Mouse (Mus musculus) forebrain, embryonic 14.5 days (tissue): ENCODE measurements around the gene Gm43738. TPM values are rescaled to one million over a fixed set of nuclear protein-coding genes. Genes with fewer than 3 reads are reported as not detected.

Experiments
- ATAC-seq: fragments of 200-750 bp; cut with Nextera tagmentation; 2 replicates; pipeline ENCODE4 v1.8.0; 2017; ENCODE audit warnings: mild to moderate bottlenecking, moderate library complexity
- DNase-seq: peaks from one replicate; pipeline ENCODE4 v3.0.0-alpha.2; 2015; ENCODE audit warnings: low spot score
- H3K27ac ChIP-seq: fragments of 300-500 bp; sonication (generic); 2 replicates; pipeline ENCODE4 v1.5.1; 2014; ENCODE audit warnings: low read depth, mild to moderate bottlenecking, control low read depth, low read length, moderate library complexity
- H3K27me3 ChIP-seq: fragments of 300-500 bp; sonication (generic); replicated peaks from 2 replicates; pipeline ENCODE4 v1.6.1; 2014; ENCODE audit warnings: low read length, control low read depth, mixed read lengths; ENCODE audit not compliant: control insufficient read depth, insufficient read depth
- H3K36me3 ChIP-seq: fragments of 300-500 bp; sonication (generic); 2 replicates; pipeline ENCODE4 v1.6.1; 2014; ENCODE audit warnings: low read length, control low read depth; ENCODE audit not compliant: control insufficient read depth, insufficient read depth
- H3K4me1 ChIP-seq: fragments of 300-500 bp; sonication (generic); 2 replicates; pipeline ENCODE4 v1.6.1; 2014; ENCODE audit warnings: antibody characterized with exemption, low read length, control low read depth; ENCODE audit not compliant: control insufficient read depth, insufficient read depth
- H3K4me2 ChIP-seq: fragments of 300-500 bp; sonication (generic); 2 replicates; pipeline ENCODE4 v1.6.1; 2014; ENCODE audit warnings: mild to moderate bottlenecking, control low read depth, low read length
- H3K4me3 ChIP-seq: fragments of 300-500 bp; sonication (generic); 2 replicates; pipeline ENCODE4 v1.5.1; 2014; ENCODE audit warnings: low read depth, low read length, control low read depth
- H3K9ac ChIP-seq: fragments of 300-500 bp; sonication (generic); 2 replicates; pipeline ENCODE4 v1.6.1; 2014; ENCODE audit warnings: mild to moderate bottlenecking, low read length, control low read depth, moderate library complexity
- H3K9me3 ChIP-seq: fragments of 300-500 bp; sonication (generic); replicated peaks from 2 replicates; pipeline ENCODE4 v1.6.1; 2016; ENCODE audit warnings: low read length, control low read depth, mixed read lengths; ENCODE audit not compliant: control insufficient read depth
- WGBS: fragments of 180-500 bp; shearing (Covaris S2); extraction: QIAGEN DNeasy Blood & Tissue Kit; methylation state at CpG from one replicate; pipeline ENCODE4 v1.1.7; 2014; 5-methylcytosine and 5-hydroxymethylcytosine counted together
- polyA plus RNA-seq: library from polyadenylated mRNA; unstranded; fragments of >200 nt; fragmentation: Nextera tagmentation; extraction: Ambion mirVana; gene quantifications from 2 replicates; pipeline ENCODE4 v1.2.1, GENCODE M21; 2014

Gm43738 gene
- polyA plus RNA-seq, 1 experiment from 2014 or later, result not detected

DNA sequence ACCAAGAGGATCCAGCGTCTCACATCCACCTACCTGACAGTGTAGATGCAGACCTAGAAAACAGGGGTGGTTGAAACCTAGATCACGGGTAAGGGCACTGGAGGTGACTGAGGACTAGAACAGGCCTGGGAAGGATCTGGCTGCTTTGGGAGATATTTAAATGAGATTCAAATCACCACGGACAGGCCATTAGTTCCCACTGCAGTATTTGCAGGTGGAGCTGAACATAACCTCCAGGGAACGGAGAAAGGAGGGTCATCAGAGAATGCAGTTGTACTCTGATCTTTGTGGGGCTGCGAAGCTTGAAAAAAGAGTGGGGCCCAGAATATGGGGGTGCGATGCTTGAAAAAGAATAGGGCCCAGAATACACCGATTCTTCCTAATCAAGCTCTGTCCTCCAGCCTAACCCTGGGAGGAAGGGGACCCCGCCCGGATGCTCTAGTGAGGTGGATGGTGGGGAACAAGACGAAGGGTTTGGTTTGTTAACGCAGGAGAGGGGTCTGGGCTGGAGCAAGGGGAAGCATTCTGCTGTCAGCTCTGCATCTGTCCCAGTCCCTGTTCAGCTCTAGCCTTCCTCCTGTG, 8.3 kb downstream of the Gm43738 start:
- H3K27me3 ChIP-seq, result 0 out of 2 replicates have a peak, but pooled peaks cover 9% of the 10 kb centered on the region
- peak overlapping the region; percentile 72 for H3K27ac ChIP-seq
- DNase-seq (peak; percentile 7), ATAC-seq (peak; percentile 21)
- H3K4me3 ChIP-seq, result peak overlapping the region; percentile 69
- H3K4me2 ChIP-seq, result peak overlapping the region; percentile 98
- H3K4me1 ChIP-seq, result peaks cover 16% of the 10 kb centered on the region; the same call in 1 of the 2 replicates
- H3K9ac ChIP-seq, result peak overlapping the region; percentile 80
- no peaks in the 10 kb centered on the region for H3K9me3 ChIP-seq
- H3K36me3 ChIP-seq, result peaks cover 58% of the 10 kb centered on the region
- 16% methylated on average over 11 of the region's 11 CpGs for WGBS

DNA sequence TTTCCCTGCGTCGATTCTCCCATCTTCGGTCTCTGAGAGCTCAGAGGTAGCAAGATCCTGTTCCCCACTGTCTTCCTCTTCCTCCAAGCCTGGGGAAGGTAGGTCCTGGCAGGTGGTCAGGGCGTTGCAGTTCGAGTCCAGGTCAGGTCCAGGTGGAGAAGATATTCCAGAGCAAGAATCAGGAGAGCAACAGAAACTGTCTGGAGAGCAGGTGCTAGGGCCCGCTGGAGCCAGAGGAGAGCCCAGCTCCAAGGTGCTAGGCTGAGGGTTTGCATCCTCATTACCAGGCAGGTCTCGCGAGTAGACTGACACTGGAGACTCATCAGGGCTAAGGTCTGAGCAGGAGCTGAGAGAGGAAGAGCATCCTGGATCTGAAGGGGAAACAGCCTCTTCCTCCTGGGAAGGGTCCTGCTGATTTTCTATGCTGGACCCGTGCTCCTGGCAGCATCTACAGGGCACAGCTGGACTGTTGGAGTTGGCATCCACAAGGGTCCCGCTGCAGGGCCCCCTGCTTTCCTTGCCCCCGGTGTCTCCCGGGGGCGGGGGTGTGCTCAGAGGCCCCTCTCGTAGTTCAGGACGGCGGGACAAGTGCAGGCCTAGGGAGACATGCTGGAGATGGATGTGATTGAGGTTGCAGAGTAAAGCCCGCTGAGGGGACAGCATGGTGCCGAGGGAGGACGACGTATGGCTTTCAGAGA, 8.9 kb downstream of the Gm43738 start:
- DNase-seq (no peak), ATAC-seq (no peak)
- peak overlapping the region; percentile 98 for H3K4me2 ChIP-seq
- peak overlapping the region; percentile 69 for H3K4me3 ChIP-seq
- WGBS, result 11% methylated on average over 19 of the region's 20 CpGs
- no peaks in the 10 kb centered on the region for H3K9me3 ChIP-seq
- peaks cover 54% of the 10 kb centered on the region for H3K36me3 ChIP-seq
- peak overlapping the region; percentile 80 for H3K9ac ChIP-seq
- no peak overlapping the region; the same call in 1 of the 2 replicates for H3K27ac ChIP-seq
- peaks cover 16% of the 10 kb centered on the region; the same call in 1 of the 2 replicates for H3K4me1 ChIP-seq
- H3K27me3 ChIP-seq, result 0 out of 2 replicates have a peak, but pooled peaks cover 9% of the 10 kb centered on the region

- peaks cover 16% of the 10 kb centered on the region; the same call in 1 of the 2 replicates for H3K4me1 ChIP-seq
- ATAC-seq, result peak; percentile 54
- DNase-seq, result peak; percentile 77
Measured at GRCm38 (mm10) chr3:89090694-89091655, 9.9 kb downstream of the Gm43738 start.

GRCm38 (mm10) chr3:89089882-89090591, 10.9 kb downstream of the Gm43738 start:
- Histone ChIP-seq H3K4me1 (peaks cover 16% of the 10 kb centered on the region; the same call in 1 of the 2 replicates), H3K9me3 (no peaks in the 10 kb centered on the region), H3K27me3 (0 out of 2 replicates have a peak, but pooled peaks cover 9% of the 10 kb centered on the region), H3K9ac (peak overlapping the region; percentile 80), H3K27ac (peak overlapping the region; percentile 60; the same call in 1 of the 2 replicates), H3K4me3 (peak overlapping the region; percentile 69), H3K36me3 (peaks cover 52% of the 10 kb centered on the region), H3K4me2 (peak overlapping the region; percentile 98)
- DNase-seq (peak; percentile 87), ATAC-seq (peak; percentile 70)
- under 1% methylated on average over 40 of the region's 40 CpGs for WGBS

More at GRCm38 (mm10) chr3:89090694-89091655, 9.9 kb downstream of the Gm43738 start:
- Histone ChIP-seq H3K27ac (peak overlapping the region; percentile 60; the same call in 1 of the 2 replicates), H3K4me2 (peak overlapping the region; percentile 98), H3K9me3 (no peaks in the 10 kb centered on the region), H3K36me3 (peaks cover 53% of the 10 kb centered on the region), H3K9ac (peak overlapping the region; percentile 80), H3K4me3 (peak overlapping the region; percentile 69), H3K27me3 (0 out of 2 replicates have a peak, but pooled peaks cover 9% of the 10 kb centered on the region)
- WGBS, result under 1% methylated on average over 69 of the region's 74 CpGs

DNA sequence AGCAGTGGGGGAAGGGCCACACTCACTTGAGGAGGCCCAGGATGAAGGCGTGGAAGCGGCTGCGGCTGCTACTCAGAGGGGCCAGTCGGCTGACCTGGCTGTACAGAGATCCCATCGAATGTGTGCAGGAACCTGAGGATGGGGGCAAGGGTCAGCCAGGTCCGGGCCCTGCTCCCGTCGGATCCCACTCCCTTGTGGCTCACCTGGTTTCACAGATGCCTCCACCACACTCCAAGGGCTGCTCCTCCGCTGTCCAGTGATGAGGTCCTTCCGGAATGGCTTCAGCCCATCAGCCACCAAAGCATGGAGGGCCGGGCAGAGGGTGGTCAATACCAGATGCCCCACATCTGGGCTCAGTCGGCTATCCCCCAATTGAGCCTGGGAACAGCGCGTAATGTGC, 11.9 kb downstream of the Gm43738 start:
- H3K27ac ChIP-seq, result no peak overlapping the region
- no peak overlapping the region for H3K4me3 ChIP-seq
- no peaks in the 10 kb centered on the region for H3K9me3 ChIP-seq
- H3K4me1 ChIP-seq, result peaks cover 16% of the 10 kb centered on the region; the same call in 1 of the 2 replicates
- ATAC-seq (no peak), DNase-seq (no peak)
- H3K27me3 ChIP-seq, result 0 out of 2 replicates have a peak, but pooled peaks cover 9% of the 10 kb centered on the region
- 68% methylated on average over 14 of the region's 14 CpGs for WGBS
- H3K36me3 ChIP-seq, result peaks cover 52% of the 10 kb centered on the region
- peak overlapping the region; percentile 98 for H3K4me2 ChIP-seq
- H3K9ac ChIP-seq, result no peak overlapping the region

- Histone ChIP-seq H3K9me3 (no peaks in the 10 kb centered on the region), H3K36me3 (peaks cover 52% of the 10 kb centered on the region), H3K4me1 (peaks cover 13% of the 10 kb centered on the region; the same call in 1 of the 2 replicates), H3K4me3 (no peak overlapping the region), H3K27me3 (0 out of 2 replicates have a peak, but pooled peaks cover 9% of the 10 kb centered on the region), H3K9ac (no peak overlapping the region), H3K4me2 (no peak overlapping the region), H3K27ac (no peak overlapping the region)
- 35% methylated on average over 21 of the region's 21 CpGs for WGBS
- peak; percentile 76 for DNase-seq
- ATAC-seq, result no peak
Measured at GRCm38 (mm10) chr3:89087338-89088110, 13.4 kb downstream of the Gm43738 start.

DNA sequence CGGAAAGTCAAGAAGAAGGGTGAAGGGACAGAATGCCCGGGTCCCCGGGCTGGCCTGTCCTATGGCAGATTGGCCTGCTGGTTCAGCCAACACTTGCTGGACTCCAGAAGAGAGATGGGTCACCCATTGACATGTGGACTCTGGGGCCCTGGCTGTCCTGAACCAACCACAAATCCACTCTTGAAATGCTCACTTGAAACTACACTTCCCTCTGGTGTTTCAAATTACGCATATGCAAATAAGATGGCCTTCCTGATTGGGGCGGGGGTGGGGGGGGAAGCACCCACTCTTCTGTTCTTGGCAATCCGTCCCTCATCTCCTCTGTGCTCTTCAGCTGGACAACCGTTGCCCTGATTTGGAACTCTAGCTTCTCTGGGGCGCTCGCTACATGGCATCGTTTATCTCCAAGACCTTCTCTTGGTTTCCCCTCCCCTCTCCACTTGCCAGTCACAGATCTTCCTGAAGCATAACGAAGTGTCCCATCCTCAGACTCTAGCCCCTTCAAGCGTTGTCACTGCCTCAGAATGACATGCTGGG, 16.2 kb downstream of the Gm43738 start:
- Histone ChIP-seq H3K4me1 (0 out of 2 replicates have a peak, but pooled peaks cover 6% of the 10 kb centered on the region), H3K27ac (no peak overlapping the region), H3K9me3 (no peaks in the 10 kb centered on the region), H3K27me3 (0 out of 2 replicates have a peak, but pooled peaks cover 9% of the 10 kb centered on the region), H3K4me3 (no peak overlapping the region), H3K9ac (no peak overlapping the region), H3K4me2 (no peak overlapping the region), H3K36me3 (peaks cover 60% of the 10 kb centered on the region)
- DNase-seq, result no peak
- WGBS, result 82% methylated on average over 12 of the region's 12 CpGs
- no peak for ATAC-seq
